Mouse (Mus musculus) left cerebral cortex, postnatal 14 days (tissue): Measurements from ENCODE around the gene Grin2b. TPM values are rescaled to one million over a fixed set of nuclear protein-coding genes. Genes with fewer than 3 reads are reported as not detected.
"Not testable (repeated sequence)": the region's sequence is repeated elsewhere in the genome, so short reads cannot be mapped to it uniquely, and the experiment has no call there.

Experiments
- DNase-seq, 2 experiments: peaks; one replicate each; pipeline ENCODE4 v3.0.0; 2021 to 2022; ENCODE audit warnings: low spot score in 2 of 2, mixed read lengths in 1 of 2
- intact Hi-C: fragments of 180-260 bp; cut with DNase I; formaldehyde crosslinking; loops from one replicate; pipeline ENCODE4 v1.15.1; 2025
- total RNA-seq, 2 experiments: library from RNA; stranded (reverse); gene quantifications; 2 replicates each; pipeline ENCODE4 v1.2.3; 2021

The Grin2b gene
- total RNA-seq, 2 experiments from 2014 or later: 328 to 355 TPM

GRCm38 (mm10) chr6:135758735-135759134 lies 414.6 kb downstream of the Grin2b start:
- intact Hi-C loops: no loop called here
- no peak for DNase-seq

- intact Hi-C loops: no loop called here
- DNase-seq: no peak
These were observed 417.2 kb downstream of the Grin2b start for GRCm38 (mm10) chr6:135756075-135756474.

GRCm38 (mm10) chr6:135748412-135749076 lies 424.8 kb downstream of the Grin2b start:
- no peak for DNase-seq
- intact Hi-C loops: no loop called here

- intact Hi-C loops: no loop called here
These were observed 427.7 kb downstream of the Grin2b start for GRCm38 (mm10) chr6:135745606-135746005.

GRCm38 (mm10) chr6:135734227-135734732 lies 439.0 kb downstream of the Grin2b start:
- DNase-seq: no peak
- intact Hi-C loops: no loop called here

More at GRCm38 (mm10) chr6:135745606-135746005, 427.7 kb downstream of the Grin2b start:
- no peak for DNase-seq

GRCm38 (mm10) chr6:135727106-135727505 lies 446.2 kb downstream of the Grin2b start:
- intact Hi-C loops: no loop called here
- DNase-seq: no peak

- no peak for DNase-seq
- intact Hi-C loops: no loop called here
These were observed 451.6 kb downstream of the Grin2b start for GRCm38 (mm10) chr6:135721706-135722105.

GRCm38 (mm10) chr6:135714906-135715305 lies 458.4 kb downstream of the Grin2b start:
- intact Hi-C loops: no loop called here
- DNase-seq: no peak

GRCm38 (mm10) chr6:135714236-135714635 lies 459.1 kb downstream of the Grin2b start:
- DNase-seq: no peak
- intact Hi-C loops: no loop called here

- intact Hi-C loops: no loop called here
- DNase-seq: no peak
These were observed 459.6 kb downstream of the Grin2b start for GRCm38 (mm10) chr6:135713716-135714115.

- intact Hi-C loops, DNase-seq: not testable (repeated sequence)
These were observed 466.3 kb downstream of the Grin2b start for GRCm38 (mm10) chr6:135706850-135707522.

- DNase-seq: no peak
- intact Hi-C loops: no loop called here
These were observed 469.7 kb downstream of the Grin2b start for GRCm38 (mm10) chr6:135703655-135704054.

GRCm38 (mm10) chr6:135701361-135701760 lies 471.9 kb downstream of the Grin2b start:
- DNase-seq: no peak
- intact Hi-C loops: no loop called here

GRCm38 (mm10) chr6:135700717-135701345 lies 472.5 kb downstream of the Grin2b start:
- no peak for DNase-seq
- intact Hi-C loops: no loop called here

- intact Hi-C loops: no loop called here
- no peak for DNase-seq
These were observed 480.8 kb downstream of the Grin2b start for GRCm38 (mm10) chr6:135692533-135692932.

- no peak for DNase-seq
- intact Hi-C loops: no loop called here
These were observed 481.8 kb downstream of the Grin2b start for GRCm38 (mm10) chr6:135691561-135691960.

GRCm38 (mm10) chr6:135687926-135688325 lies 485.4 kb downstream of the Grin2b start:
- intact Hi-C loops: no loop called here
- DNase-seq: peak; percentile 34 to 51

- intact Hi-C loops: no loop called here
These were observed 489.1 kb downstream of the Grin2b start for GRCm38 (mm10) chr6:135684206-135684605.

GRCm38 (mm10) chr6:135681423-135681822 lies 491.9 kb downstream of the Grin2b start:
- DNase-seq, intact Hi-C loops: not testable (repeated sequence)

More at GRCm38 (mm10) chr6:135684206-135684605, 489.1 kb downstream of the Grin2b start:
- no peak for DNase-seq

- intact Hi-C loops: no loop called here
- no peak for DNase-seq
These were observed 493.1 kb downstream of the Grin2b start for GRCm38 (mm10) chr6:135680105-135680710.
